Mouse (Mus musculus) C2C12 (cell line): ENCODE measurements around the gene Spats2l.

ENCODE experiments used
- CTCF ChIP-seq: IDR thresholded peaks from one replicate; pipeline ENCODE4 v1.5.1; 2011; ENCODE audit not compliant: control insufficient read depth, insufficient read depth, insufficient read length
- MAX ChIP-seq: IDR thresholded peaks from one replicate; pipeline ENCODE4 v1.6.1; 2011; ENCODE audit warnings: mild to moderate bottlenecking, control low read depth
- USF1 ChIP-seq: IDR thresholded peaks from one replicate; pipeline ENCODE4 v1.6.1; 2011; ENCODE audit warnings: low read depth, mild to moderate bottlenecking, control low read depth, moderate library complexity

GRCm38 (mm10) chr1:57953586-57954375 lies 179.8 kb downstream of the Spats2l start:
- no peak for TF ChIP-seq USF1
- TF ChIP-seq CTCF = no peak
- no peak for TF ChIP-seq MAX
